Mouse (Mus musculus) MEL (cell line): ENCODE measurements around the gene Mrps9.

Experiments used
- CHD1 ChIP-seq: IDR thresholded peaks from 2 replicates; pipeline ENCODE4 v1.6.1; 2012; ENCODE audit warnings: low read depth, mild to moderate bottlenecking, inconsistent platforms, low read length, improper control_type of control experiment
- CTCF ChIP-seq, 3 experiments: IDR thresholded peaks in 2 of 3; conservative IDR thresholded peaks in 1 of 3; 2 replicates each; pipeline ENCODE4 v1.5.1; 2011 to 2012; ENCODE audit warnings: low read length in 3 of 3, low read depth in 2 of 3, mild to moderate bottlenecking in 2 of 3, improper control_type of control experiment in 1 of 3, inconsistent platforms in 1 of 3, mixed read lengths in 1 of 3, moderate library complexity in 1 of 3; ENCODE audit not compliant: control insufficient read depth in 1 of 3, insufficient read depth in 1 of 3, poor library complexity in 1 of 3, severe bottlenecking in 1 of 3
- EP300 ChIP-seq, 2 experiments: IDR thresholded peaks; 2 replicates each; pipeline ENCODE4 v1.6.1; 2011; ENCODE audit warnings: improper control_type of control experiment in 2 of 2, low read length in 2 of 2, low read depth in 1 of 2, mild to moderate bottlenecking in 1 of 2
- NRF1 ChIP-seq: IDR thresholded peaks from 2 replicates; pipeline ENCODE4 v1.6.1; 2014; ENCODE audit warnings: low read depth, mild to moderate bottlenecking, inconsistent platforms, low read length, improper control_type of control experiment, moderate library complexity; ENCODE audit not compliant: poor library complexity, insufficient read depth, severe bottlenecking
- POLR2A ChIP-seq, 2 experiments: IDR thresholded peaks; 2 replicates each; pipeline ENCODE4 v1.6.1; 2011 to 2012; ENCODE audit warnings: low read length in 2 of 2, mild to moderate bottlenecking in 2 of 2, control low read depth in 1 of 2, improper control_type of control experiment in 1 of 2, low read depth in 1 of 2, moderate library complexity in 1 of 2; ENCODE audit not compliant: control insufficient read depth in 1 of 2, insufficient read depth in 1 of 2, poor library complexity in 1 of 2
- RAD21 ChIP-seq: IDR thresholded peaks from 2 replicates; pipeline ENCODE4 v1.6.1; 2011; ENCODE audit warnings: mild to moderate bottlenecking, low read depth, low read length, improper control_type of control experiment
- RCOR1 ChIP-seq: IDR thresholded peaks from 2 replicates; pipeline ENCODE4 v1.6.1; 2012; ENCODE audit warnings: low read depth, mild to moderate bottlenecking, inconsistent platforms, low read length, improper control_type of control experiment
- SMC3 ChIP-seq: IDR thresholded peaks from 2 replicates; pipeline ENCODE4 v1.6.1; 2011; ENCODE audit warnings: low read depth, low read length, improper control_type of control experiment
- ZC3H11A ChIP-seq: IDR thresholded peaks from 2 replicates; pipeline ENCODE4 v1.6.1; 2012; ENCODE audit warnings: low read depth, mild to moderate bottlenecking, inconsistent platforms, low read length, improper control_type of control experiment

- no peak for TF ChIP-seq SMC3
- no peak for TF ChIP-seq RAD21
- TF ChIP-seq CTCF (IDR thresholded peaks at IDR 0.05 in 2 of 3, conservative IDR thresholded peaks at IDR 0.05 in 1 of 3; ENCODE audit: control insufficient read depth in 1 of 3, insufficient read depth in 1 of 3, low read depth in 2 of 3, low read length in 3 of 3, poor library complexity in 1 of 3, severe bottlenecking in 1 of 3), result no peak
- TF ChIP-seq CHD1, result no peak
- TF ChIP-seq NRF1, result no peak
- TF ChIP-seq POLR2A (IDR thresholded peaks at IDR 0.05; ENCODE audit: control insufficient read depth in 1 of 2, insufficient read depth in 1 of 2, low read depth in 1 of 2, low read length in 2 of 2, poor library complexity in 1 of 2), result no peak
- no peak for TF ChIP-seq EP300 (IDR thresholded peaks at IDR 0.05; ENCODE audit: low read depth in 1 of 2, low read length in 2 of 2)
- TF ChIP-seq ZC3H11A, result no peak
- no peak for TF ChIP-seq RCOR1
Measured at GRCm38 (mm10) chr1:42876463-42877093, 25.5 kb downstream of the Mrps9 start.
